Mouse (Mus musculus): ENCODE data around the gene Lzts2. TPM values are rescaled to one million over a fixed set of nuclear protein-coding genes. Genes with fewer than 3 reads are reported as not detected.

Lzts2 gene
- polyA plus RNA-seq, 1 experiment from 2014 or later = 38.0 TPM

- H3K4me2 ChIP-seq (ENCODE audit: low read depth, low read length) = no peak overlapping the region
- ATAC-seq (replicated peaks; ENCODE audit: extremely low read depth, insufficient read depth, low FRiP score) = no peak
- H3K27me3 ChIP-seq (ENCODE audit: control insufficient read depth, insufficient read depth, low read length) = no peaks in the 10 kb centered on the region
- peaks cover 14% of the 10 kb centered on the region for H3K4me1 ChIP-seq (ENCODE audit: control insufficient read depth, insufficient read depth, low read length)
- no peak overlapping the region for H3K27ac ChIP-seq (ENCODE audit: low read length)
- peaks cover 17% of the 10 kb centered on the region; the same call in 1 of the 2 replicates for H3K36me3 ChIP-seq (ENCODE audit: control insufficient read depth, insufficient read depth)
- no peak overlapping the region for H3K4me3 ChIP-seq (ENCODE audit: low read length)
- WGBS = 39% methylated on average over 5 of the region's 5 CpGs
- no peaks in the 10 kb centered on the region for H3K9me3 ChIP-seq (replicated peaks; ENCODE audit: control insufficient read depth, low read length)
- H3K9ac ChIP-seq (ENCODE audit: low read length) = no peak overlapping the region
These were observed 28.8 kb upstream of the Lzts2 start for GRCm38 (mm10) chr19:44985159-44985988.

DNA sequence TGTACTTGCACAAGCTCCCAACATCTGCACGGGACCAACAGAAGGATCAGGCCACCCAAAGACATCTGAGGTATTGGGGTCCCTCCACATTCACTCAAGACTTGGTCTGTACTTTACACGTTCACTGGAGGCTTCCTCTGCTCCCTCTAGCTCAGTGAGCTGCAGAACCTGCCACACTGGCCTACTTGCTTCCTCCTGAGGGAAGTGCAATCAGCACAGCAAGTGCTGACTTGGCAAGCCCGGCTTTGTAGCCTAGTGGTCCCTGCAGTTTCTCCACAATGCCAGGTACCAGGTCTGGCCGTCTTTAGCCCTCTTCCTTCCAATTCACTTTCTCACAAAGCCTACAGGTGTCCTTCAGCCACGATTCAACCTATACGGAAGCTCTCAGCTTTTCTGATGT is 27.2 kb upstream of the Lzts2 start:
- Histone ChIP-seq H3K9ac (ENCODE audit: low read length) (no peak overlapping the region), H3K9me3 (replicated peaks; ENCODE audit: control insufficient read depth, low read length) (no peaks in the 10 kb centered on the region), H3K4me2 (ENCODE audit: low read depth, low read length) (no peak overlapping the region), H3K4me3 (ENCODE audit: low read length) (no peak overlapping the region), H3K27ac (ENCODE audit: low read length) (no peak overlapping the region), H3K27me3 (ENCODE audit: control insufficient read depth, insufficient read depth, low read length) (no peaks in the 10 kb centered on the region), H3K4me1 (ENCODE audit: control insufficient read depth, insufficient read depth, low read length) (peaks cover 14% of the 10 kb centered on the region), H3K36me3 (ENCODE audit: control insufficient read depth, insufficient read depth) (peaks cover 6% of the 10 kb centered on the region; the same call in 1 of the 2 replicates)
- no peak for ATAC-seq (replicated peaks; ENCODE audit: extremely low read depth, insufficient read depth, low FRiP score)
- 68% methylated on average over 6 of the region's 6 CpGs for whole genome bisulfite sequencing

GRCm38 (mm10) chr19:44987851-44988250 is 26.4 kb upstream of the Lzts2 start:
- H3K4me2 ChIP-seq (ENCODE audit: low read depth, low read length) = no peak overlapping the region
- peaks cover 14% of the 10 kb centered on the region for H3K4me1 ChIP-seq (ENCODE audit: control insufficient read depth, insufficient read depth, low read length)

GRCm38 (mm10) chr19:44988321-44988720 is 25.9 kb upstream of the Lzts2 start:
- Histone ChIP-seq H3K4me1 (ENCODE audit: control insufficient read depth, insufficient read depth, low read length) (peaks cover 14% of the 10 kb centered on the region), H3K27ac (ENCODE audit: low read length) (no peak overlapping the region), H3K27me3 (ENCODE audit: control insufficient read depth, insufficient read depth, low read length) (no peaks in the 10 kb centered on the region), H3K36me3 (ENCODE audit: control insufficient read depth, insufficient read depth) (0 out of 2 replicates have a peak, but pooled peaks cover 1% of the 10 kb centered on the region), H3K4me3 (ENCODE audit: low read length) (peak overlapping the region; percentile 72), H3K9me3 (replicated peaks; ENCODE audit: control insufficient read depth, low read length) (no peaks in the 10 kb centered on the region), H3K9ac (ENCODE audit: low read length) (peak overlapping the region; percentile 79; the same call in 1 of the 2 replicates), H3K4me2 (ENCODE audit: low read depth, low read length) (peak overlapping the region; percentile 99)
- ATAC-seq (replicated peaks; ENCODE audit: extremely low read depth, insufficient read depth, low FRiP score) = no peak
- 31% methylated on average over 9 of the region's 9 CpGs for WGBS

More at GRCm38 (mm10) chr19:44987851-44988250, 26.4 kb upstream of the Lzts2 start:
- H3K4me3 ChIP-seq (ENCODE audit: low read length) = no peak overlapping the region
- 68% methylated on average over 6 of the region's 6 CpGs for WGBS
- 0 out of 2 replicates have a peak, but pooled peaks cover 4% of the 10 kb centered on the region for H3K36me3 ChIP-seq (ENCODE audit: control insufficient read depth, insufficient read depth)
- no peak overlapping the region for H3K27ac ChIP-seq (ENCODE audit: low read length)
- H3K9ac ChIP-seq (ENCODE audit: low read length) = no peak overlapping the region
- ATAC-seq (replicated peaks; ENCODE audit: extremely low read depth, insufficient read depth, low FRiP score) = no peak
- no peaks in the 10 kb centered on the region for H3K27me3 ChIP-seq (ENCODE audit: control insufficient read depth, insufficient read depth, low read length)
- no peaks in the 10 kb centered on the region for H3K9me3 ChIP-seq (replicated peaks; ENCODE audit: control insufficient read depth, low read length)

DNA sequence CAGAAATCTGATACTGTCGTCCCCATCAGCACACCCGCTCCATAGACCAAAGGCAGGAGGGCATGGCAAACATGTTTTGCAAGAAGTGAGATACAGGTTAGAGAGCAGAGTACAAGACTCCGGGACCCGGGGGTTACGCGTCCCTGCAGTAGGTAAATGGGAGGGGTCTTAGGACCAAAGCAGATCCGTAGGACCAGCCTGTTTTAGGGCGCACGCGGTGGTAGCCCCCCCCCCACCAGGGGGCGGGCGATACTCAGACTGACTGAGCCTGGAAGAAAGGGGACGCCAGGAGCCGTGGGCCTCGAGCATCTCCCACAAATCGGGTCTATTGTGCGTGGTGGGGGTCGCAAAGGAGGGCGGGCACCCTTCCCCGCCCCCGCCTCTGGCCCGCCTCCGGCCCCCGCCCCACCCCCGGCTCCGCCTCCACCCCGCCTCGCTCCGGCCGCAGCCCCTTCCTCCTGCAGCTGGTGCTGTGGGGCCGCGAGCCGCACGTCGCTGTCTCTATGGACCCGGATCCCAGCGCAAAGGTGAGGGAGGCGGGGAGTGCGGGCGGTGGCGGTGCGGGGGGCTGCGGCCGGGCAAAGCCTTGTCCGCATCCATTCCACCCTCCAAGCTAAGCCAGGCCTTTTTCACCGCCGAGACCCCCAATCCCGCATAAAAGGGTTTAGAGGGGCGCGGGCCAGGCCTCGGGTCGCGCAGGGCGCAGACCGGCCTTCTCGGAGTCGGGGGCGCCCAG is 25.2 kb upstream of the Lzts2 start, which contains the start of gene Sema4g:
TSS of gene Sema4g (plus strand) at position 271 of the 736 bp plus-strand sequence.
- Histone ChIP-seq H3K36me3 (ENCODE audit: control insufficient read depth, insufficient read depth) (no peaks in the 10 kb centered on the region), H3K27ac (ENCODE audit: low read length) (no peak within 1 kb of the TSS), H3K4me1 (ENCODE audit: control insufficient read depth, insufficient read depth, low read length) (peaks cover 14% of the 10 kb centered on the region), H3K27me3 (ENCODE audit: control insufficient read depth, insufficient read depth, low read length) (no peaks in the 10 kb centered on the region), H3K4me2 (ENCODE audit: low read depth, low read length) (peak within 1 kb of the TSS; percentile 99), H3K4me3 (ENCODE audit: low read length) (peak within 1 kb of the TSS; percentile 72), H3K9me3 (replicated peaks; ENCODE audit: control insufficient read depth, low read length) (no peaks in the 10 kb centered on the region), H3K9ac (ENCODE audit: low read length) (peak within 1 kb of the TSS; percentile 79)
- peak; percentile 51 for ATAC-seq (replicated peaks; ENCODE audit: extremely low read depth, insufficient read depth, low FRiP score)
- WGBS = under 1% methylated on average over 54 of the region's 58 CpGs

DNA sequence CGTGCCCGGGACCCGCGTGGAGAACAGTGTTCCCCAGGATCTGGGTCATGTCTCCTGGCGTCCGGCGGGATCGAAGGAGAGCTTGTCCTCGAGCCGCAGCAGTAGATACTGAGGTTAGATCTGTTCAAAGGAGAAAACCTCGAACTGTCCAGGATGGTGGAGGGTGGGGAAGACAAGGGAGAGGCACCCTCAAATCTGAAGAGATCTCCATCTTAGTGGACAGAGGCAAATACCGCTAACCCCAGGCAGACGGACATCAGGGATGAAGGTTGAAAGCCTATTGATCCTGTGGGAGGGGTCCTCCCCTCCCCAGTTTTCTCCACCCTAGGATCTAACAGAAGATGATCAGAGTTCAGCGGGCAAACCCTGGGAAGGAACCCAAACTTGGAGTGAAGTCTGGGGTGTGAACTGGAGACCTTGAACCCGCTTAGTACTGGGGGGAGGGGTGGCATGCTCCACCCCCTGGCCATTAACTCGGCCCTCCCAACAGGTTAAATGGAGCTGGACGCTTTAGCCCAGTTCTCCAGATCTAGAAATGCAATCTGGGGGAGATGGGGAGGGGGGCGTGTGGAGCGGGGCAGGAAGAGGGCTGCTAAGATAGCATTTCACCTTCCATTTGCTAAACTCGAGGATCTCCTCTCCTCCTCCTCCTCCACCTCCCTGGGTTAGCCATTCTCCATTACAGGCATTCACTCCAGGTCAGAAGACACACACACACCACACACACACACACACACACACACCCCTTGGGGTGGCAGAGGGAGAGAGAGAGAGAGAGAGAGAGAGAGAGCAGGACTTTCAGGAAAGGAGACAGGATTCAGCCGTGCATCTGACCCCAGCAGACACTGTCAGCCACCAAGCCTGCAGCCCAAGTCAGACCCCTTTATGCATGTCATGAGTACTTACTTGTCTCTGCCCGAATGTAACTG is 24.4 kb upstream of the Lzts2 start:
- Histone ChIP-seq H3K9me3 (replicated peaks; ENCODE audit: control insufficient read depth, low read length) (no peaks in the 10 kb centered on the region), H3K4me3 (ENCODE audit: low read length) (peak overlapping the region; percentile 72), H3K9ac (ENCODE audit: low read length) (peak overlapping the region; percentile 79), H3K4me2 (ENCODE audit: low read depth, low read length) (peak overlapping the region; percentile 99), H3K27me3 (ENCODE audit: control insufficient read depth, insufficient read depth, low read length) (no peaks in the 10 kb centered on the region), H3K4me1 (ENCODE audit: control insufficient read depth, insufficient read depth, low read length) (peaks cover 14% of the 10 kb centered on the region), H3K36me3 (ENCODE audit: control insufficient read depth, insufficient read depth) (no peaks in the 10 kb centered on the region), H3K27ac (ENCODE audit: low read length) (no peak overlapping the region)
- ATAC-seq (replicated peaks; ENCODE audit: extremely low read depth, insufficient read depth, low FRiP score) = 0 out of 2 replicates have a peak, but pooled peaks have one; percentile 10
- WGBS = 11% methylated on average over 22 of the region's 22 CpGs

DNA sequence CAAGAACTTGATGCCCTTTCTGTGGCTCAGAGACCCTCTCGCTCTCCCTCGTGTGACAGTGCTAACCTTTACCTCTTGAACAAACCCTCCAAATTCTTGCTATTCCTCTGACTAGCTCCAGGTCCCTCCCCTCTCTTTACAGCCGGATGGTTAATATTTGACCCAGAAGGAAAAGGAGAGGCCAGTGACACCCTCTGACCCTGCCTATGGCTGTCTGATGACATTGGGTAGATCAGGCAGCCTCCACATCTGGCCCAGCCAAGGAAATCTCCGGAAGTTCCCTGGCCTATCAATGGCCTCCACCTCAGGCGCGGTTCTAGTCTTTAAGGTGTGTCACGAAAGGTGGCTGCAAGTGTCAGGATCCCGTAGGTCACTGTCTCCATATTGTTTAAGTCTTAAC is 23.2 kb upstream of the Lzts2 start:
- H3K27ac ChIP-seq (ENCODE audit: low read length) = no peak overlapping the region
- WGBS = 76% methylated on average over 8 of the region's 8 CpGs
- H3K9me3 ChIP-seq (replicated peaks; ENCODE audit: control insufficient read depth, low read length) = no peaks in the 10 kb centered on the region
- ATAC-seq (replicated peaks; ENCODE audit: extremely low read depth, insufficient read depth, low FRiP score) = no peak
- peaks cover 14% of the 10 kb centered on the region for H3K4me1 ChIP-seq (ENCODE audit: control insufficient read depth, insufficient read depth, low read length)
- H3K4me2 ChIP-seq (ENCODE audit: low read depth, low read length) = no peak overlapping the region
- no peaks in the 10 kb centered on the region for H3K27me3 ChIP-seq (ENCODE audit: control insufficient read depth, insufficient read depth, low read length)
- no peak overlapping the region for H3K9ac ChIP-seq (ENCODE audit: low read length)
- H3K36me3 ChIP-seq (ENCODE audit: control insufficient read depth, insufficient read depth) = no peaks in the 10 kb centered on the region
- H3K4me3 ChIP-seq (ENCODE audit: low read length) = no peak overlapping the region

- H3K4me3 ChIP-seq (ENCODE audit: low read length) = no peak overlapping the region
- no peak overlapping the region for H3K27ac ChIP-seq (ENCODE audit: low read length)
- H3K4me1 ChIP-seq (ENCODE audit: control insufficient read depth, insufficient read depth, low read length) = peaks cover 14% of the 10 kb centered on the region
- H3K36me3 ChIP-seq (ENCODE audit: control insufficient read depth, insufficient read depth) = no peaks in the 10 kb centered on the region
- H3K4me2 ChIP-seq (ENCODE audit: low read depth, low read length) = 0 out of 2 replicates have a peak overlapping the region, but pooled peaks have one; percentile 9
- no peak for ATAC-seq (replicated peaks; ENCODE audit: extremely low read depth, insufficient read depth, low FRiP score)
- H3K27me3 ChIP-seq (ENCODE audit: control insufficient read depth, insufficient read depth, low read length) = no peaks in the 10 kb centered on the region
- WGBS = 45% methylated on average over 7 of the region's 7 CpGs
- no peaks in the 10 kb centered on the region for H3K9me3 ChIP-seq (replicated peaks; ENCODE audit: control insufficient read depth, low read length)
- H3K9ac ChIP-seq (ENCODE audit: low read length) = no peak overlapping the region
These were observed 22.0 kb upstream of the Lzts2 start for GRCm38 (mm10) chr19:44992246-44992645.
